Mouse (Mus musculus): ENCODE measurements around the gene Thop1. TPM values are rescaled to one million over a fixed set of nuclear protein-coding genes. Genes with fewer than 3 reads are reported as not detected.

Thop1 gene
- polyA plus RNA-seq, 1 experiment from 2014 or later: 87.7 TPM

DNA sequence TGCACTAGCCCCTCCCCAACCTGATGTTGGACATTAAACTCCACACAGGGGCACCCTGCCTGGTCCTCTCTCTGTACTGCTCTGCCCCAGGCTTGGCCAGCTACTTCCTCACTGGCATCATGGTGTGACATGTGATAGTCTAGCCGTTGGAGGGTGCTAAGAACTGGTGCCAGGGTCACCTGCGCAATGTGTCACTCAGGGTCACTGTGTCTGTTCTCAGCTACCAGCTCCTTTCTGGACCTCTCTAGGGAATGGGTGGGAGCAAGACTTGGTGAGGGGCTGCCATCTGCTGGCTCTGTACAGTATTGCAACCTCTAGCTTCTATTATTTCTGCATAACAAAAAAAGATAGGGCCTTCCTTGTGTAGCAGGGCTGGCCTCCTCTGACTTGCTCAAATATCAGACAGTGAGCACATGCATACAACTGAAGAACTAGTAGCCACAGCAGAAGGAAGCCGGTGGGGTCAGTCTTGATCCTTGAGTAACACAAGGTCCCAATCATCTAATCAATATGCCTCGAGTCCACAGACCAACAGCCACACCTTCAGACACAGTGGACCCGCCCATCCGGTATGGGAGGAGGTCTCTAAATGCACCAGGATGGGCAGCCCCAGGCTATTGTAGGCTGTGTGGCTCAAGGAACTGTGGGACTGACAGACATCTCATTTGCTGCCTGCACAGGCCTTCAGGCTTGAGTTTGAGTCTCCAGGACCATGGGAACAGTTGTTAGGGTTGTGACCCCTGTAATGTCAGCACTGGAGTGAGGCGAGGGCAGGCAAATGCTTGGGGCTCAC is 12.5 kb downstream of the Thop1 start:
- H3K36me3 ChIP-seq: peaks cover 60% of the 10 kb centered on the region
- no peak overlapping the region for H3K9ac ChIP-seq
- no peak overlapping the region for H3K4me3 ChIP-seq (replicated peaks)
- 69% methylated on average over 7 of the region's 7 CpGs for WGBS
- no peak overlapping the region for H3K4me2 ChIP-seq (replicated peaks)
- no peaks in the 10 kb centered on the region for H3K4me1 ChIP-seq
- H3K27ac ChIP-seq (replicated peaks): no peak overlapping the region
- H3K9me3 ChIP-seq (replicated peaks): no peaks in the 10 kb centered on the region
- no peaks in the 10 kb centered on the region for H3K27me3 ChIP-seq
- ATAC-seq (ENCODE audit: insufficient number of reproducible peaks, low FRiP score, low TSS enrichment, low read depth): no peak

DNA sequence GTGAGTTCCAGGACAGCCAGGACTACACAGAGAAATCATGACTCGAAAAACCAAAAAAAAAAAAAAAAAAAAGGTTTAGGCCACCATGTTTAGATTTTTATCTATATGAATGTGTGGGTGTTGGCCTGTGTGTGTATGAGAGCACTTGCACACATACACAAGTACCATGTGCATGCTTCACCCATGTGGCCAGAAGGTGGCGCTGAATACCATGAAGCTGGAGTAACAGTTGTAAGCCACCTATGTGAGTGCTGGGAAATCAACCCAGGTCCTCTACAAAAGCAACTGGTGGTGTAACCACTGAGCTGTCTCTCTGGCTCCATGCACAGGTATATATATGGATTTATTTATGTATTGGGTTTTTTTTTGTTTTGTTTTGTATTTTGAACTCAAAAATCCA is 17.2 kb downstream of the Thop1 start:
- Histone ChIP-seq H3K36me3 (peaks cover 13% of the 10 kb centered on the region), H3K4me2 (replicated peaks) (no peak overlapping the region), H3K27me3 (no peaks in the 10 kb centered on the region), H3K9me3 (replicated peaks) (no peaks in the 10 kb centered on the region), H3K4me3 (replicated peaks) (no peak overlapping the region), H3K27ac (replicated peaks) (no peak overlapping the region), H3K9ac (no peak overlapping the region), H3K4me1 (peaks cover 9% of the 10 kb centered on the region; the same call in 1 of the 2 replicates)
- ATAC-seq (ENCODE audit: insufficient number of reproducible peaks, low FRiP score, low TSS enrichment, low read depth): no peak
- WGBS: 43% methylated on average over 2 of the region's 2 CpGs

DNA sequence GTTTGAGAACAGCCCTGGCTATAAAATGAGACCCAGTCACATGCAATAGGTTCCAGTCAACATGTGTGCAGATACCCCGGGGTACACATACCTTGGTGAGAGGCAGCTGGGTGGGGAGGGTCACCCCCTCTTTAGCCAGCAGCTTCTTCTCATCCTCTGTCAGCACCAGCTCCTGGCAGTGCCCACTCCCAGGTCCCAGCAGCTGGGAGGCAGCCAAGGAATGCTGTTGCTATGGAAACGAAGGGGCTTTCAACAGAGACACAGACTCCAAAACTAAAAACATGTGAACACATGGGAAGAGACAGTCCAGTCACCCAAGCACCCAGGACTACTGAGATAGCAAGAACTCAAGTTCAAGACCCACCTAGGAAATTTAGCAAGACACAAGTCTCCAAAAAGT is 19.4 kb downstream of the Thop1 start:
- Histone ChIP-seq H3K9me3 (replicated peaks) (no peaks in the 10 kb centered on the region), H3K4me2 (replicated peaks) (no peak overlapping the region), H3K27me3 (no peaks in the 10 kb centered on the region), H3K9ac (no peak overlapping the region), H3K4me1 (peaks cover 9% of the 10 kb centered on the region; the same call in 1 of the 2 replicates), H3K27ac (replicated peaks) (no peak overlapping the region), H3K36me3 (no peaks in the 10 kb centered on the region), H3K4me3 (replicated peaks) (no peak overlapping the region)
- ATAC-seq (ENCODE audit: insufficient number of reproducible peaks, low FRiP score, low TSS enrichment, low read depth): 0 out of 2 replicates have a peak, but pooled peaks have one; percentile 32
- 36% methylated on average over 2 of the region's 2 CpGs for WGBS

DNA sequence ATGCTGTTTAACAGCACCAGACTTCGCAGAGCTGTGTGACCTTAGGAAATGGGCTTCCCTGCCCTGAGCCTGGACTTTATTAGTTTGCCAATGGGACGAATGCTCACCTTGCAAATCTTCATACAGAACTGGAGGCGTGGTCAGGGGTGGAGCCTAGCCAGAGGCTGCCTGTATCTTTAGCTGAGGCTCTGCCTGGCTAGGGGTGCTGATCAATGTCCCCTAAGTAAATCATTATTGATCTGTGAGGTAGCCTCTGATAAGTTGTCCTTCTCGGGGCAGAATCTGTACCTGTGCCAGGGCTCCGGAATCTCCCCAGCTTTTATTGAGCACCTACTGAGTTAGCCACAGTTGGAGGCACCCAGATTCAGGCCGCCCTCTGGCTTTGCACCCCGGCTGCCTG is 20.8 kb downstream of the Thop1 start:
- H3K9ac ChIP-seq: no peak overlapping the region
- peaks cover 9% of the 10 kb centered on the region; the same call in 1 of the 2 replicates for H3K4me1 ChIP-seq
- no peak overlapping the region for H3K4me3 ChIP-seq (replicated peaks)
- no peak for ATAC-seq (ENCODE audit: insufficient number of reproducible peaks, low FRiP score, low TSS enrichment, low read depth)
- H3K4me2 ChIP-seq (replicated peaks): no peak overlapping the region
- H3K27me3 ChIP-seq: no peaks in the 10 kb centered on the region
- no peak overlapping the region for H3K27ac ChIP-seq (replicated peaks)
- H3K36me3 ChIP-seq: no peaks in the 10 kb centered on the region
- no peaks in the 10 kb centered on the region for H3K9me3 ChIP-seq (replicated peaks)
- 74% methylated on average over 7 of the region's 7 CpGs for WGBS

DNA sequence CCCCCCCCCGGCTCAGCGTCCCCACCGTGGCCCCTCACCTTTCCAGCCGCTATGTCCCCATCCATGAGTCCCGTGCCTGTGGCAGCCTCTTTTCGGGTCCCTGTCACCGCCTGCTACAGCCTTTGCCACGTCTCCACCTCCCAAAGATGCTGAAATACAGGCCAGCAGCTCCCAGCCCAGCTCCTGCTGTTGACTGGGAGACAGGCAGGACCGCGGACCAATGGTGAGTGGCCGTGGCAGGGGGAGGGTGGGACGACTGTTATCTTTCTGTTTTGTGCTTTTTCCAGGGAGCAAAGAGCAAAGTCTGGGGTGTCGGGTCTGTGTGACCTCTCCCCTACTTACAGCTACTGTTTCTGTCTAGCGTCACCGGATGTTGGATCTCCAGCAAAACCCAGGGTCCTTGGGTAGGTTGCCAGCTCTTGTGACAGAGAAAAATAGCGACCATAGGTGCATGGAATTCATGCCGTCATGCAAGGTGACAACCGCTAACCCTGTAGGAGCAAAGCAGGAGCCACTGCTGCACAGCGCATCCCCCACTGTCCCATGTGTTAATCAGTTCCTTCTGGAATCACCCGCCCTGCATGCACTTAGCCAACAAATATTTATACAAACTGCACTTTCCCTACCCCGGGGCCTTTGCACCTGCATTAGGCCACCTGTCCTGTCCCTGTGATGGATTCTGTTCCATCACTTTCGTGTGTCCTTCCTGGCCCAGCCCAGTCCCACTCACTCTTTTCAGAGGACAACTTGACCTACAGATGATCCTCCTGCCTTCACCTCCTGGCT is 22.8 kb downstream of the Thop1 start:
- 53% methylated on average over 22 of the region's 22 CpGs for WGBS
- no peaks in the 10 kb centered on the region for H3K9me3 ChIP-seq (replicated peaks)
- no peaks in the 10 kb centered on the region for H3K27me3 ChIP-seq
- H3K9ac ChIP-seq: no peak overlapping the region
- no peak overlapping the region for H3K27ac ChIP-seq (replicated peaks)
- H3K4me2 ChIP-seq (replicated peaks): no peak overlapping the region
- H3K4me3 ChIP-seq (replicated peaks): no peak overlapping the region
- H3K4me1 ChIP-seq: peaks cover 9% of the 10 kb centered on the region; the same call in 1 of the 2 replicates
- ATAC-seq (ENCODE audit: insufficient number of reproducible peaks, low FRiP score, low TSS enrichment, low read depth): no peak
- H3K36me3 ChIP-seq: no peaks in the 10 kb centered on the region

DNA sequence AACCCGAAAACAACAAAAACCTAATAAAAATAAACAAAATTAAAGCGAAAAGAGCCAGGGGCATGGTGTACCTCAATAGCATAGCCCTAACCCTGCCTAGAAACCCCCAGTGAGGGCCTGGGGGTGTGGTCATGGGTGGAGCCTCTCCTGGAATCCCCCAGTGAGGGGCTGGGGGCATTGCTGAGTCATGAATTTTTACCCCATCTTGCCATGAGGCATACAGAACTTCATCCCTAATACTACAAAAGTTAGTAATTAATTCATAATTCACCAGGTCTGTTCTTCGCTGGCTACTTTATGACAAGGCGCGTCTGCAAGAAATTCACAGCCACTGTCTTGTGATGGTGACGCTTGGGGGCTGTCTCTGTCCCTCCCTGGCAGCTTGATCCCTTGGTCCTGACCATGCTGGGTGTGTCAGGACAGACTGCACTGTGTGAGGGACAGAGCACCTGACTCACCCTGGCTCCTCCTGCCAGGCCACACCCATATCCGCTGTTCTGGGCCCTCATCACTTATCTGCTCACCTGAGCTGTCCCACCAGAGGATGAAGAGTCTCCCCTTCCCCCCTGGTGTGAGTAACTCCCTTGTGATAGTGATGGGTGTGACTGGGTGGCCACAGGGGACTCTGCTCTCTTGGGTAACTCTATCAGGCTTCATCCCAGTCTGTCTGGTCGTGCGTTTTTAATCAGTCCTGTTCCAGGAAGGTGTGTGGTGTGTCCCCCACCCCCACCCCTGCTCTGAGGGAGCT is 25.3 kb downstream of the Thop1 start:
- no peak overlapping the region for H3K27ac ChIP-seq (replicated peaks)
- H3K4me1 ChIP-seq: no peaks in the 10 kb centered on the region
- H3K9me3 ChIP-seq (replicated peaks): no peaks in the 10 kb centered on the region
- H3K4me3 ChIP-seq (replicated peaks): no peak overlapping the region
- H3K4me2 ChIP-seq (replicated peaks): no peak overlapping the region
- no peak for ATAC-seq (ENCODE audit: insufficient number of reproducible peaks, low FRiP score, low TSS enrichment, low read depth)
- H3K27me3 ChIP-seq: no peaks in the 10 kb centered on the region
- no peak overlapping the region for H3K9ac ChIP-seq
- no peaks in the 10 kb centered on the region for H3K36me3 ChIP-seq
- 58% methylated on average over 9 of the region's 9 CpGs for WGBS

DNA sequence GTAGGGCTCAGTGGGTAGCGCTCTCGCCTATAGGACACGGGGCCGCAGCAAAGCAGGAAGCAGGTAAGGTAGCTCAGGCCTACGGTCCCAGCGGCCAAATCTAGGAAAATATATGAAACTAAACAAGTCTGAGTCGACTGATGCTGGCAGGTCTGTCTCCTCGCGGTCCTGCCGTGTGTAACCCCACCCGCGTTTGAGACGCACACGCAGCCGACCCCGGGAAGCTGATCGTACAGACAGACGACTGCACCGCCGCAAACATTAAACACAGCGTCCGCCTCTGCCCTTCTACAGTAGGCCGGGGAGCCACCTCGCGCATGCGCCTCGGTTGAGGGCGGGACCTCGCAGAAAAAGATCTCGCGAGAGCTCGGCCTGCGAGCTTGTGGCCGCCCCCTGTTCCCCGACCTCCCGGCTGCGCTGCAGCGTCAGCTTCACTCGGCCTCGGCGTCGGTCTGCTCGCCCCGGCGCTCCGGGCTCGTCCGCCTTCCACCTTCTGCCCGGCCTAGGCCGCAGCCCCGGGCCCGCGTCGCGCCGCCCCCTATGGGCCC is 35.8 kb downstream of the Thop1 start, which contains the start of gene Map2k2:
Gene Map2k2, plus strand, starts transcription at position 351 of the 548 bp plus-strand sequence.
- no peaks in the 10 kb centered on the region for H3K27me3 ChIP-seq
- H3K27ac ChIP-seq (replicated peaks): peak within 1 kb of the TSS; percentile 100
- WGBS: under 1% methylated on average over 56 of the region's 56 CpGs
- peak within 1 kb of the TSS; percentile 100 for H3K9ac ChIP-seq
- peaks cover 23% of the 10 kb centered on the region for H3K36me3 ChIP-seq
- peak within 1 kb of the TSS; percentile 98 for H3K4me3 ChIP-seq (replicated peaks)
- peaks cover 22% of the 10 kb centered on the region for H3K4me1 ChIP-seq
- peak within 1 kb of the TSS; percentile 85 for H3K4me2 ChIP-seq (replicated peaks)
- ATAC-seq (ENCODE audit: insufficient number of reproducible peaks, low FRiP score, low TSS enrichment, low read depth): peak; percentile 93
- no peaks in the 10 kb centered on the region for H3K9me3 ChIP-seq (replicated peaks)

DNA sequence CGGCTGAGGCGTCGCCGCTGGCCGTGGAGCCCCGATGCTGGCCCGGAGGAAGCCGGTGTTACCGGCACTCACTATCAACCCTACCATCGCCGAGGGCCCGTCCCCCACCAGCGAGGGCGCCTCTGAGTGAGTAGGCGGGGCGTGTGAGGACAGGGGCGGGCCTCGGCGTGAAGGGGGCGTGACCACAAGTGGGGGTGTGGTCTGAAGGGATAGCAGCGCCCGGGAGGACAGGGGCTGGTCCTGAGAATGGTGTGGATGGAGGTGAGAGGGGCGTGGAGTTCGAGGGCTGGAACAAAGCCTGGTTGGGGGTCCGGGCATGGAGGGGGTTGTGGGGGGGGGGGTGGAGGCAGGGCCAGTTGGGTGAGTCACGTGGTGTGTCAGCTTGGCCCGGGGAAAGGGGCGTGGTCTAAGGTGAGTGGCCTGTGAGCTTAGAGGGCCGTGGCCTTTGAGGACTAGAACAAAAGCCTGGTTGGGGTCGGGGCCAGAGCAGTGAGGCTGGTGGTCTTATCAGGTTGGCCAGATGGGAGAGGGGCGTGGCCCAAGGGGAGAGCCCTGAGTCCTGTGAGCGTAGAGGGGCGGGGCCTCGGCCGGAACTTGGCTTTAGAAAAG is 36.4 kb downstream of the Thop1 start:
- ATAC-seq (ENCODE audit: insufficient number of reproducible peaks, low FRiP score, low TSS enrichment, low read depth): peak; percentile 86
- H3K4me2 ChIP-seq (replicated peaks): peak overlapping the region; percentile 85
- no peaks in the 10 kb centered on the region for H3K27me3 ChIP-seq
- peak overlapping the region; percentile 100 for H3K27ac ChIP-seq (replicated peaks)
- H3K9ac ChIP-seq: peak overlapping the region; percentile 100
- peak overlapping the region; percentile 98 for H3K4me3 ChIP-seq (replicated peaks)
- H3K9me3 ChIP-seq (replicated peaks): no peaks in the 10 kb centered on the region
- H3K36me3 ChIP-seq: peaks cover 29% of the 10 kb centered on the region
- WGBS: under 1% methylated on average over 34 of the region's 35 CpGs
- H3K4me1 ChIP-seq: peaks cover 22% of the 10 kb centered on the region

DNA sequence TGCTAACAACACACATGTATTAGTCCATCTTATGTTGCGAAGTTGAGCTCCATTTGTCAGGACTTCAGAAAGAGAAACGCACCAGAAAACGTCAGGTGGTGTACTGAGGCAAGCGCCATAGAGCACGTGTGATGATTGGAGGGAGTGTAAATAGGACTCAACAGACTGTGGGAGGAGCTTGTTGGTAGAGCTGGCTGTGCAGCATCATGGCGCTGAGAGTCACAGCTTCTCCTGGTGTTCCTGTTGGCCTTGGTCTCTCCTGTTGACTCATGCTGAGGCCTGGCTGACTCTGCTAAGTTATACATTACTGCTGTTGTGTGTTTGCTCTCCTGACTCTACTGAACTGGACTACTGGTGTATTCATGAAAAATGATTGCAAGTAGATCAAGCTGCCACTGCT is 43.1 kb downstream of the Thop1 start:
- peaks cover 90% of the 10 kb centered on the region for H3K36me3 ChIP-seq
- H3K4me3 ChIP-seq (replicated peaks): no peak overlapping the region
- no peak for ATAC-seq (ENCODE audit: insufficient number of reproducible peaks, low FRiP score, low TSS enrichment, low read depth)
- no peaks in the 10 kb centered on the region for H3K27me3 ChIP-seq
- no peaks in the 10 kb centered on the region for H3K9me3 ChIP-seq (replicated peaks)
- no peaks in the 10 kb centered on the region for H3K4me1 ChIP-seq
- H3K4me2 ChIP-seq (replicated peaks): no peak overlapping the region
- no peak overlapping the region for H3K27ac ChIP-seq (replicated peaks)
- H3K9ac ChIP-seq: no peak overlapping the region
- WGBS: 89% methylated on average over 6 of the region's 6 CpGs

DNA sequence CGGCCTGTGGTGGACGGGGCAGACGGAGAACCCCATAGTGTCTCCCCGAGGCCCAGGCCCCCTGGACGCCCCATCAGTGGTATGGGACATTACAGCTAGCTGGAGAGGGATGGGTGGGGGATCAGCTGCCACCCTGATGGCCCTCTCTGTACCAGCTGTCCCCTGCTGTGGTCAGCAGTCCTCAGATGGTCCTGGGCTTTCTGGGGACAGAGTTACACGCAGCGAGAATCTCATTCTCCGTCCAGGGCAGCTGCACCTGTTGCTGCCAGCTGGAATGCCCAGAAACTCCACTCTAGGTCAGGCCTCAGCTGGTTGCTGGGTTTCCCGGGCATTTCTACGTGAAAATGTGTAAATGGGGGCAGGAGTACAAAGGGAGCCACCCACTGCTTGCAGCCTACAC is 49.8 kb downstream of the Thop1 start:
- H3K4me1 ChIP-seq: no peaks in the 10 kb centered on the region
- no peak for ATAC-seq (ENCODE audit: insufficient number of reproducible peaks, low FRiP score, low TSS enrichment, low read depth)
- H3K4me3 ChIP-seq (replicated peaks): no peak overlapping the region
- H3K9me3 ChIP-seq (replicated peaks): no peaks in the 10 kb centered on the region
- H3K4me2 ChIP-seq (replicated peaks): no peak overlapping the region
- no peaks in the 10 kb centered on the region for H3K27me3 ChIP-seq
- WGBS: 89% methylated on average over 10 of the region's 10 CpGs
- no peak overlapping the region for H3K9ac ChIP-seq
- H3K36me3 ChIP-seq: peaks cover 94% of the 10 kb centered on the region
- no peak overlapping the region for H3K27ac ChIP-seq (replicated peaks)
